Mouse (Mus musculus): ENCODE results near the gene Cers6.

- TF ChIP-seq CTCF (IDR thresholded peaks at IDR 0.05; ENCODE audit: control insufficient read depth, insufficient read depth, insufficient read length): no peak
- TF ChIP-seq MAX (IDR thresholded peaks at IDR 0.05): no peak
- no peak for TF ChIP-seq CEBPB (IDR thresholded peaks at IDR 0.05; ENCODE audit: low read depth)
Observed at GRCm38 (mm10) chr2:69134937-69135336, 273.7 kb downstream of the Cers6 start.
